In genomic region chrX:140572702-140573338, GRCm38 (mm10) we compare ENCODE assay signal across 20 mouse cellular contexts. TPM values are rescaled to one million over a fixed set of nuclear protein-coding genes. Genes with fewer than 3 reads are reported as not detected.
DNase-seq lines count a peak whose midpoint lies in the region; ATAC-seq and TF ChIP-seq lines count a peak whose summit lies in the region.
"Had no signal": no experiment of that assay in that cellular context is flagged by ENCODE, and none has a peak within 500 bp of the region (broad histone marks: within the 10 kb centered on the region; RNA-seq: fewer than 3 reads in every experiment).

No protein-coding gene starts in this region.

- intact Hi-C loops in heart, postnatal 14 days (cut with DNase I), result no loop called here

- ATAC-seq in heart, embryonic 14.5 days (ENCODE audit: insufficient number of reproducible peaks, insufficient read depth, low FRiP score, low read depth), result no peak
- ATAC-seq in forebrain, embryonic 15.5 days (replicated peaks), result peak; percentile 68
- ATAC-seq: intestine, postnatal 0 days had no signal

- peaks cover 2 to 10% of the 10 kb centered on the region in 2 experiments; a peak in 3 of 4 replicates for H3K4me1 ChIP-seq in heart, embryonic 14.5 days (ENCODE audit: control insufficient read depth in 2 of 2, insufficient read depth in 2 of 2, low read length in 2 of 2)
- no peaks in the 10 kb centered on the region for H3K4me1 ChIP-seq in forebrain, embryonic 15.5 days
- H3K4me1 ChIP-seq in cerebellum, adult 2 months (ENCODE audit: control insufficient read depth, insufficient read depth, low read length), result no peaks in the 10 kb centered on the region
- H3K4me1 ChIP-seq: hindbrain, embryonic 10.5 days; midbrain, embryonic 10.5 days had no signal

- TF ChIP-seq CTCF in cerebellum, adult 2 months (IDR thresholded peaks at IDR 0.05; ENCODE audit: borderline replicate concordance, insufficient read depth, low read depth, low read length), result no peak

- 43% methylated on average over 2 of the region's 2 CpGs for WGBS in heart, embryonic 14.5 days
- WGBS in forebrain, embryonic 15.5 days, result 14% methylated on average over 2 of the region's 2 CpGs
- 42% methylated on average over 2 of the region's 2 CpGs for WGBS in cerebellum, adult 2 months

- no peaks in the 10 kb centered on the region for H3K36me3 ChIP-seq in heart, embryonic 14.5 days (ENCODE audit: control insufficient read depth, insufficient read depth, low read length)
- no peaks in the 10 kb centered on the region for H3K36me3 ChIP-seq in forebrain, embryonic 15.5 days
- H3K36me3 ChIP-seq: hindbrain, embryonic 10.5 days; midbrain, embryonic 10.5 days had no signal

- H3K9me3 ChIP-seq in heart, embryonic 14.5 days (ENCODE audit: control insufficient read depth, low read length), result no peaks in the 10 kb centered on the region
- H3K9me3 ChIP-seq in forebrain, embryonic 15.5 days, result no peaks in the 10 kb centered on the region
- H3K9me3 ChIP-seq: hindbrain, embryonic 10.5 days; midbrain, embryonic 10.5 days had no signal

- no peak overlapping the region for H3K4me3 ChIP-seq in heart, embryonic 14.5 days (ENCODE audit: control insufficient read depth in 1 of 2, insufficient read depth in 1 of 2, low read depth in 1 of 2, low read length in 2 of 2)
- H3K4me3 ChIP-seq in forebrain, embryonic 15.5 days, result no peak overlapping the region
- H3K4me3 ChIP-seq in cerebellum, adult 2 months (replicated peaks; ENCODE audit: insufficient read depth, low read depth, low read length), result no peak overlapping the region
- H3K4me3 ChIP-seq: hindbrain, embryonic 10.5 days; midbrain, embryonic 10.5 days had no signal

- peak overlapping the region; percentile 8 to 26; a peak in 2 of 4 replicates for H3K27ac ChIP-seq in heart, embryonic 14.5 days (replicated peaks in 1 of 2; ENCODE audit: control insufficient read depth in 1 of 2, insufficient read depth in 1 of 2, low read depth in 2 of 2, low read length in 2 of 2)
- no peak overlapping the region for H3K27ac ChIP-seq in forebrain, embryonic 15.5 days (replicated peaks)
- H3K27ac ChIP-seq in cerebellum, adult 2 months (ENCODE audit: insufficient read depth, low read length), result no peak overlapping the region
- H3K27ac ChIP-seq: hindbrain, embryonic 10.5 days; liver, embryonic 14.5 days; midbrain, embryonic 10.5 days had no signal

- H3K4me2 ChIP-seq in heart, embryonic 14.5 days (ENCODE audit: low read length), result no peak overlapping the region
- H3K4me2 ChIP-seq in forebrain, embryonic 15.5 days (replicated peaks), result no peak overlapping the region

- DNase-seq in embryo, embryonic 11 days, result peak; percentile 1
- DNase-seq in embryo, embryonic 10.5 days (ENCODE audit: low spot score), result no peak
- DNase-seq in heart, postnatal 14 days, result no peak
- DNase-seq in MN1 (ENCODE audit: low spot score), result peak; percentile 22
- DNase-seq in cerebellum, adult 2 months, result no peak
- no peak for DNase-seq in right cerebral cortex, adult 2 months (ENCODE audit: low spot score in 2 of 2)
- DNase-seq: adrenal gland, adult 8-10 months; cerebellum, postnatal 25 days; gastrocnemius, postnatal 25 days; kidney, postnatal 25 days; left cerebral cortex, postnatal 4 days; lung, postnatal 14 days; right cerebral cortex, postnatal 4 days; thymus, adult 18-20 months had no signal

- TF ChIP-seq POLR2A in cerebellum, adult 2 months (IDR thresholded peaks at IDR 0.05; ENCODE audit: borderline replicate concordance, insufficient read depth, low read length), result no peak

- no peak overlapping the region for H3K9ac ChIP-seq in heart, embryonic 14.5 days (ENCODE audit: low read length)
- no peak overlapping the region for H3K9ac ChIP-seq in forebrain, embryonic 15.5 days (replicated peaks)
- H3K9ac ChIP-seq: liver, embryonic 14.5 days had no signal

- H3K27me3 ChIP-seq in heart, embryonic 14.5 days (ENCODE audit: control insufficient read depth, insufficient read depth, low read length), result peaks cover 3% of the 10 kb centered on the region; the same call in 1 of the 2 replicates
- H3K27me3 ChIP-seq in forebrain, embryonic 15.5 days, result peaks cover 76% of the 10 kb centered on the region
- no peaks in the 10 kb centered on the region for H3K27me3 ChIP-seq in cerebellum, adult 2 months (ENCODE audit: control insufficient read depth, insufficient read depth, low read length)

RNA-seq across cellular contexts. Expression of gene Tsc22d3, which starts 27.6 kb away (rescaled TPM):
- polyA plus RNA-seq in heart, embryonic 14.5 days (2014; fragmentation: Nextera tagmentation; extraction: Ambion mirVana), result 209 and 227 TPM in 2 replicates
- total RNA-seq in heart, postnatal 14 days (2021), result 100 to 1,000 TPM; 256 to 263 TPM
- polyA plus RNA-seq in forebrain, embryonic 15.5 days (2015; fragmentation: Nextera tagmentation; extraction: Ambion mirVana), result 94.7 and 95.8 TPM in 2 replicates
- 155 and 168 TPM in 2 replicates for polyA plus RNA-seq in cerebellum, adult 2 months (2012; rRNA removed)

Comparison
In these comparisons a context has a peak if more than half of its experiments do, and no peak if none do; other contexts are left out.
1. DNase-seq: peak in embryo, embryonic 11 days (single experiment) and MN1 (single experiment); none in embryo, embryonic 10.5 days (single experiment), heart, postnatal 14 days (0 of 2), cerebellum, adult 2 months (0 of 2) and right cerebral cortex, adult 2 months (0 of 2).
2. H3K27ac ChIP-seq: peak in heart, embryonic 14.5 days (2 of 2); none in forebrain, embryonic 15.5 days (single experiment) and cerebellum, adult 2 months (single experiment).